Mouse (Mus musculus) midbrain, embryonic 15.5 days (tissue): ENCODE measurements around the gene Gm20388. TPM values are rescaled to one million over a fixed set of nuclear protein-coding genes. Genes with fewer than 3 reads are reported as not detected.

Experiments used
- ATAC-seq: fragments of 200-750 bp; cut with Nextera tagmentation; replicated peaks from 2 replicates; pipeline ENCODE4 v1.8.0; 2017; ENCODE audit warnings: moderate TSS enrichment
- H3K27ac ChIP-seq: fragments of 300-500 bp; sonication (generic); 2 replicates; pipeline ENCODE4 v1.5.1; 2015; ENCODE audit warnings: mild to moderate bottlenecking, inconsistent platforms
- H3K27me3 ChIP-seq: fragments of 300-500 bp; sonication (generic); replicated peaks from 2 replicates; pipeline ENCODE4 v1.6.1; 2015; ENCODE audit warnings: inconsistent platforms
- H3K36me3 ChIP-seq: fragments of 300-500 bp; sonication (generic); replicated peaks from 2 replicates; pipeline ENCODE4 v1.6.1; 2015; ENCODE audit warnings: inconsistent platforms
- H3K4me1 ChIP-seq: fragments of 300-500 bp; sonication (generic); 2 replicates; pipeline ENCODE4 v1.6.1; 2015; ENCODE audit warnings: inconsistent platforms
- H3K4me2 ChIP-seq: fragments of 300-500 bp; sonication (generic); 2 replicates; pipeline ENCODE4 v1.6.1; 2015; ENCODE audit warnings: inconsistent platforms, mild to moderate bottlenecking, moderate library complexity
- H3K4me3 ChIP-seq: fragments of 300-500 bp; sonication (generic); 2 replicates; pipeline ENCODE4 v1.5.1; 2015; ENCODE audit warnings: mild to moderate bottlenecking, inconsistent platforms
- H3K9ac ChIP-seq: fragments of 300-500 bp; sonication (generic); 2 replicates; pipeline ENCODE4 v1.6.1; 2015; ENCODE audit warnings: mild to moderate bottlenecking, inconsistent platforms
- H3K9me3 ChIP-seq: fragments of 300-500 bp; sonication (generic); 2 replicates; pipeline ENCODE4 v1.6.1; 2016; ENCODE audit warnings: inconsistent platforms
- WGBS: fragments of 180-500 bp; shearing (Covaris S2); methylation state at CpG from one replicate; pipeline ENCODE4 v1.1.7; 2015; ENCODE audit warnings: mixed read lengths; 5-methylcytosine and 5-hydroxymethylcytosine counted together
- polyA plus RNA-seq: library from polyadenylated mRNA; unstranded; fragments of >200 nt; fragmentation: Nextera tagmentation; extraction: Ambion mirVana; gene quantifications from 2 replicates; pipeline ENCODE4 v1.2.1, GENCODE M21; 2015

Gm20388 gene
- polyA plus RNA-seq, 1 experiment from 2014 or later = 5.6 TPM

DNA sequence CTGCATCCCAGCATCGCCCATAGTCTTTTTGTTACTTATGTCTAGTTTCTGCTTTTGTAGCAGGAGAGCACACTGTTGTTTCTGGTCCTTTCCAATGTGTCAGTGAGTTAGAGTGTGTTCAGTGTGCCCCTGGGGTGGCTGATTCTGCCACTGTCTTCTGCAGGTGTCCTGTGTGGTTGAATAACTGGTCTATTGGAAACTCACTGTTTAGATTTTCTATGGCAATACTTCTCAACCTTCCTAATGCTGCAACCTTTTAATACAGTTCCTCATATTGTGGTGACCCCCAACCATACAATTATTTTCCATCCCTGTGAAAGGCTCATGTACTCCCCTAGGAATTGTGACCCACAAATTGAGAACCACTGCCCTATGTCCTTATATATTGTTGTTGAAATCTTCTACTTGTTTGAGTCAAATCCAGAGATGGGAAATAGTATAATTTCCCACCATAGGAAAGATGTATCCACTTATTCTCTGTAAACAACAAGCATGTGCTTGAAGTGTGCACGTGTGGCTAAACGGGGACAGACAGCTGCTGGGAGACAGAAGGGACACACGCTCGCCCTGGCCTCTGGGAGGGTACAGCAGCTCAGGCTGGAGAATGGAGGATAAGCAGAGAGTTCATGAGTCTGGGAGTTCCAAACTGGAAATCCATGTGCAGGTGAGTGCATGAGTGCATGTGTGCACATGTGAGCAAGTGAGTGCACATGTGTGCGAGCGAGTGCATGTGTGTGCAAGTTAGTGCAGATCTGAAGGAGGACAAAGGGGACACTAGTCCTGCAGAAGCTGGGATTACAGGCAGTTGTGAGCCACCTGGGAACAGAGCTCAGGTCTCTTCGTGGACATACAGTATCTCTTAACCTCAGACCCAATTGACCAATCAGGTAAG is 1931.7 kb downstream of the Gm20388 start:
- Histone ChIP-seq H3K4me3 (no peak overlapping the region), H3K4me2 (no peak overlapping the region), H3K4me1 (no peaks in the 10 kb centered on the region), H3K27ac (no peak overlapping the region), H3K9ac (no peak overlapping the region), H3K9me3 (no peaks in the 10 kb centered on the region), H3K36me3 (no peaks in the 10 kb centered on the region), H3K27me3 (no peaks in the 10 kb centered on the region)
- WGBS = 84% methylated on average over 8 of the region's 8 CpGs
- no peak for ATAC-seq

GRCm38 (mm10) chr8:121843184-121843733 is 1932.6 kb downstream of the Gm20388 start:
- H3K36me3 ChIP-seq = no peaks in the 10 kb centered on the region
- no peak overlapping the region for H3K27ac ChIP-seq
- no peak overlapping the region for H3K4me3 ChIP-seq
- H3K4me2 ChIP-seq = no peak overlapping the region
- WGBS = 78% methylated on average over 3 of the region's 3 CpGs
- no peaks in the 10 kb centered on the region for H3K4me1 ChIP-seq
- no peaks in the 10 kb centered on the region for H3K9me3 ChIP-seq
- no peak for ATAC-seq
- no peaks in the 10 kb centered on the region for H3K27me3 ChIP-seq
- H3K9ac ChIP-seq = no peak overlapping the region

- Histone ChIP-seq H3K4me1 (no peaks in the 10 kb centered on the region), H3K9me3 (no peaks in the 10 kb centered on the region), H3K9ac (no peak overlapping the region), H3K4me3 (no peak overlapping the region), H3K27me3 (no peaks in the 10 kb centered on the region), H3K36me3 (no peaks in the 10 kb centered on the region), H3K4me2 (no peak overlapping the region), H3K27ac (no peak overlapping the region)
- ATAC-seq = no peak
- WGBS = 41% methylated on average over 7 of the region's 7 CpGs
Observed at GRCm38 (mm10) chr8:121844765-121845164, 1934.1 kb downstream of the Gm20388 start.

- no peaks in the 10 kb centered on the region for H3K36me3 ChIP-seq
- ATAC-seq = no peak
- H3K4me2 ChIP-seq = no peak overlapping the region
- H3K4me1 ChIP-seq = peaks cover 10% of the 10 kb centered on the region
- H3K9ac ChIP-seq = no peak overlapping the region
- H3K27ac ChIP-seq = no peak overlapping the region
- H3K4me3 ChIP-seq = no peak overlapping the region
- H3K9me3 ChIP-seq = no peaks in the 10 kb centered on the region
- no peaks in the 10 kb centered on the region for H3K27me3 ChIP-seq
Observed at GRCm38 (mm10) chr8:121846815-121847214, 1936.2 kb downstream of the Gm20388 start.

GRCm38 (mm10) chr8:121847261-121847822 is 1936.7 kb downstream of the Gm20388 start:
- WGBS = 61% methylated on average over 10 of the region's 10 CpGs
- Histone ChIP-seq H3K36me3 (no peaks in the 10 kb centered on the region), H3K9ac (no peak overlapping the region), H3K27me3 (no peaks in the 10 kb centered on the region), H3K27ac (no peak overlapping the region), H3K4me1 (peaks cover 10% of the 10 kb centered on the region), H3K4me2 (no peak overlapping the region), H3K9me3 (no peaks in the 10 kb centered on the region), H3K4me3 (no peak overlapping the region)
- no peak for ATAC-seq

DNA sequence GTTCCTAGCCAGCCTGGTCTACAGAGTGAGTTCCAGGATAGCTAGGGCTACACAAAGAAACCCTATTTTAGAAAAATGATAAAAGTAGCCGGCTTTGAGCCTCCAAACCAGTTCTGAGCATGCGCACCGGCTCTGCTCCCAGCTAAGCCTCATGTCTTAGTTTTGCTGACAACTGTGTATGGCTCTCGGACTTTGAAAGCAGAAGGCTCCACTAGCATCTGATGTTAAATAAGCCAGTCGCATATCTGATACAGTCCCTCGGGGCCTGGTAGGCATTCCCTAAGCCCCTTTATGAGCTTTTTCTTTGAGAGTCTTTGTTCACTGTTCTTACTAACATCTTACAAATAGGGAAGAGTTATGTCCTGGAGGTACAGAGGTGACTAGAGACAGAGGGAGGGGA is 1937.3 kb downstream of the Gm20388 start:
- Histone ChIP-seq H3K4me2 (no peak overlapping the region), H3K9ac (no peak overlapping the region), H3K4me1 (peaks cover 10% of the 10 kb centered on the region), H3K36me3 (no peaks in the 10 kb centered on the region), H3K27me3 (no peaks in the 10 kb centered on the region), H3K9me3 (no peaks in the 10 kb centered on the region), H3K27ac (no peak overlapping the region), H3K4me3 (no peak overlapping the region)
- ATAC-seq = no peak
- WGBS = 71% methylated on average over 6 of the region's 6 CpGs

DNA sequence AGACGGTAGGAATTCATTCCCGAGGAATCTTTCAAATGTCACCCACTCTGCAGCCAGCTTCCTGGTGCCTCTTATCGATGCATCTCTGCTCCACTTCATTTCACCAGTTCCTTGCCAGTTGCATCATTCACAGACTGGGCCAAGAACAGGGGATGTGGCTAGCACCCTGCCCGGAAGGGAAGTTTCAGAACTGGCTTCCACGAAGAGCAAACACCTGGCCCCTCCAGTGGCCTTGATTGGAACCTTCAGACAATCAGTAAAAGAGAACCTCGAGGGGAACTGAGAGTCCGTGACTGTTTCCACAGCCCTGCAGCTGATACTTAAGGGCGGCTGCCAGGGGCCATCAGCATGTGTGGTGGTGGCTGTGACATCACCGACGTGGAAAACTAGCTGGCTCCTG is 1937.9 kb downstream of the Gm20388 start:
- ATAC-seq = no peak
- Histone ChIP-seq H3K4me1 (peaks cover 10% of the 10 kb centered on the region), H3K27me3 (no peaks in the 10 kb centered on the region), H3K4me2 (no peak overlapping the region), H3K9me3 (no peaks in the 10 kb centered on the region), H3K9ac (no peak overlapping the region), H3K27ac (no peak overlapping the region), H3K4me3 (no peak overlapping the region), H3K36me3 (no peaks in the 10 kb centered on the region)
- 71% methylated on average over 10 of the region's 10 CpGs for WGBS

GRCm38 (mm10) chr8:121849303-121849702 is 1938.7 kb downstream of the Gm20388 start:
- H3K27me3 ChIP-seq = no peaks in the 10 kb centered on the region
- no peak overlapping the region for H3K4me2 ChIP-seq
- H3K27ac ChIP-seq = no peak overlapping the region
- H3K4me3 ChIP-seq = no peak overlapping the region
- H3K9me3 ChIP-seq = no peaks in the 10 kb centered on the region
- WGBS = 71% methylated on average over 9 of the region's 9 CpGs
- no peaks in the 10 kb centered on the region for H3K36me3 ChIP-seq
- no peak for ATAC-seq
- no peak overlapping the region for H3K9ac ChIP-seq
- peaks cover 10% of the 10 kb centered on the region for H3K4me1 ChIP-seq

DNA sequence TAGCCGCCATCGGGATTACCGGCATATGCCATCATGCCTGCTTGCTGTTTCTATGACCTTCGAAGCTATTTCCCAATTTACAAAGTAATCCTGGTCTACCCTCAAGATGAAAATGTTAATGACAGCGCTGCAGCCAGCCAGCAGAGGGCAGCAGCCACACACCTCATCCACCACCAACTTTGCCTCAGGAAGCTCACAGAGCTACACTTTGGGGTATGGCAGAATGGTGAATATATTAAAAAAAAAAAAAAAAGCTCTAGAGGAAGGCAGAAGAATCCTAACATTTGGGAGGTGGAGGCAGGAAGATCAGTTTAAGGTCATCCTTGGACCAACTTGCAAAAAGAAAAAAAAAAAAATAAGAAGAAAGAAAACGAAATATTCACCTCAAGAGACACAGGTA is 1939.4 kb downstream of the Gm20388 start:
- Histone ChIP-seq H3K4me3 (no peak overlapping the region), H3K4me2 (no peak overlapping the region), H3K9ac (no peak overlapping the region), H3K36me3 (no peaks in the 10 kb centered on the region), H3K27me3 (no peaks in the 10 kb centered on the region), H3K4me1 (peaks cover 10% of the 10 kb centered on the region), H3K27ac (no peak overlapping the region), H3K9me3 (no peaks in the 10 kb centered on the region)
- no peak for ATAC-seq
- 12% methylated on average over 6 of the region's 6 CpGs for WGBS

- Histone ChIP-seq H3K4me1 (peaks cover 10% of the 10 kb centered on the region), H3K4me3 (no peak overlapping the region), H3K27ac (no peak overlapping the region), H3K9ac (no peak overlapping the region), H3K4me2 (peak overlapping the region; percentile 45), H3K27me3 (no peaks in the 10 kb centered on the region), H3K9me3 (no peaks in the 10 kb centered on the region), H3K36me3 (no peaks in the 10 kb centered on the region)
- WGBS = 35% methylated on average over 12 of the region's 12 CpGs
- 0 out of 2 replicates have a peak, but pooled peaks have one; percentile 31 for ATAC-seq
Observed at GRCm38 (mm10) chr8:121850436-121850820, 1939.8 kb downstream of the Gm20388 start.

DNA sequence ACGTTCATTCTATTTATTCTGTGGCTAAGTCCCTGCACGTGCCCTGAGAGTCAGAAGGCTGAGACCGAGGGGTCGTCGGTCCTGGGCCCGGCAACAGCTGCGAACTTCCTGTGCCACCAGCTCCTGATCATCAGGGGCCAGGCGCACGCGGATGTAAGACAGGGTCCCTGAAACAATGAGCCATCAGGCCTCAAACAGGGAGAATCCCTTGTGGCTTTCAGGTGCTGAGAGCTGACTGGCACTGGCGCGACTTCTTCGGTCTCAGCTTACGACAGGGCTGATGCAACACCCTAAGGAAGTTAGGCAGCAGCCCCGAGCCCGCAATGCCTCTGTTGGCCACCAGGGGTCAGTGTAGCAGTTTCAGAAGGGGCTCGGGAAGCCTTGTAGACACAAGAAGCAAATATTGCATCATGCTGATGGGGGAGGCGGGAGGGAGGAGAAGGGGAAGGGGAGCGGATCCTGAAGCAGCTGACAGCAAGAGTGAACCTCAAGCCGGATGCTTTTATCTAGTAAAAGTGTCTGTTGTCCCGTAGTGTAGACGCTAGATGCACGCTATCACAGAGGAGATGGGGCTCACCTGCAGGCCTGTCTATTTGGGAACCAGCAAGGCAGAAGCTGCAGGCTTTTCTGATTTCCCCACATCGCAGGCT is 1940.3 kb downstream of the Gm20388 start:
- 6% methylated on average over 24 of the region's 24 CpGs for WGBS
- H3K27me3 ChIP-seq = no peaks in the 10 kb centered on the region
- H3K4me2 ChIP-seq = peak overlapping the region; percentile 45
- H3K4me1 ChIP-seq = peaks cover 10% of the 10 kb centered on the region
- no peaks in the 10 kb centered on the region for H3K9me3 ChIP-seq
- peak overlapping the region; percentile 18; the same call in 1 of the 2 replicates for H3K9ac ChIP-seq
- H3K27ac ChIP-seq = no peak overlapping the region
- H3K36me3 ChIP-seq = no peaks in the 10 kb centered on the region
- peak; percentile 78 for ATAC-seq
- H3K4me3 ChIP-seq = peak overlapping the region; percentile 5; the same call in 1 of the 2 replicates

DNA sequence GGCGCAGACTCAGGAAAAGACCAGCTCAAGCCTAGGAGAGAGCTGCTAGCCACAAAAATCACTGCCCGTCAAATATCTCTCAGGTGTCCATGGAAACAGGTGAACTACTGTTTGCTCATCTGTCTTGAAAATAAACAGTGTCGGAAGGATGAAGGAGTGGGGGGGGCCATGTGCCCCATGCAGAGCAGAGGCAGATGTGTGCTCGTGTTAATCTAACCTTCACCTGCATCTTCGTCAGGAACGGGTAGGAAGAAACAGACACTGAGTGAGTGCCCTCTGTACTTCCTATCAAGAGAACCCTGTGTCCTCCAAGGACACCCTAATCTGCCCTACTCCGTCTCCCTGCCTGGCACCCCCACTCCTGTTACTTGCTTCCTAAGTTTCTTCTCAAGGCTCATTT is 1941.1 kb downstream of the Gm20388 start:
- no peak overlapping the region for H3K9ac ChIP-seq
- no peak for ATAC-seq
- no peak overlapping the region for H3K27ac ChIP-seq
- H3K4me3 ChIP-seq = no peak overlapping the region
- H3K27me3 ChIP-seq = no peaks in the 10 kb centered on the region
- H3K4me1 ChIP-seq = peaks cover 10% of the 10 kb centered on the region
- H3K36me3 ChIP-seq = no peaks in the 10 kb centered on the region
- peak overlapping the region; percentile 45; the same call in 1 of the 2 replicates for H3K4me2 ChIP-seq
- H3K9me3 ChIP-seq = no peaks in the 10 kb centered on the region
- WGBS = 38% methylated on average over 7 of the region's 7 CpGs
